Mouse (Mus musculus) small intestine, adult 2 months (tissue): ENCODE data around the gene Fam129a.

Source experiments
- CTCF ChIP-seq: fragments of 200-500 bp; IDR thresholded peaks from 2 replicates; pipeline ENCODE4 v1.5.1; 2012; ENCODE audit warnings: low read depth, mild to moderate bottlenecking, control low read depth, inconsistent platforms, low read length, moderate library complexity, mixed read lengths; ENCODE audit not compliant: insufficient replicate concordance, insufficient read length; ENCODE audit errors: extremely low read depth
- POLR2A ChIP-seq: fragments of 200-500 bp; IDR thresholded peaks from 2 replicates; pipeline ENCODE4 v1.6.1; 2012; ENCODE audit warnings: low read depth, mild to moderate bottlenecking, control low read depth, inconsistent platforms, low read length, moderate library complexity

DNA sequence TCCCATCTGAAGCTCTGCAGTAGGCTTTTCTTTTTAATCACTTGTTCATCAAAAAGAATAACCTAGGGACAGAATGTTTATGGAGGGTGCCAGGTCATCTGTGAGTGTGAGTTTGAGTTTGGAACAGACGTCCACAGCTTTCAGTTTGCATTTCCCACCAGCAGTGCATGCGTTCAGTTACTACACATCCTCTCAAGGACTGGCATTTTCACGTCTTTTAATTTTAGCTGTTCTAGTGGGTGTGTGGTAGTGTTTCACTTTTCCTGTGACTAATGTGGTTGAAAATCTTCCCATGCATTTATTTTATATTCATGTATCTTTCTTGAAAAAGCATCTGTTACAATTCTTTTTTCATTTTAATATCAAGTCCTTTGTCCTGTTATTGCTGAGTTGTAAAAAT is 193.2 kb downstream of the Fam129a start:
- TF ChIP-seq CTCF (no peak), POLR2A (no peak)
